Mouse (Mus musculus) limb, embryonic 14.5 days (tissue): ENCODE data around the gene Map2k6. TPM values are rescaled to one million over a fixed set of nuclear protein-coding genes. Genes with fewer than 3 reads are reported as not detected.
A peak's percentile ranks its signal among the peaks of the same experiment; 100 is the strongest.

Source experiments
- ATAC-seq: fragments of 200-750 bp; cut with Nextera tagmentation; 2 replicates; pipeline ENCODE4 v1.8.0; 2017; ENCODE audit warnings: low read depth, moderate number of reproducible peaks, moderate TSS enrichment; ENCODE audit not compliant: low FRiP score
- DNase-seq: peaks from one replicate; pipeline ENCODE4 v3.0.0-alpha.2; 2015; ENCODE audit warnings: low spot score
- H3K27ac ChIP-seq: fragments of 300-500 bp; sonication (generic); replicated peaks from 2 replicates; pipeline ENCODE4 v1.5.1; 2014; ENCODE audit warnings: low read depth, mild to moderate bottlenecking, low read length, moderate library complexity, mixed read lengths
- H3K27me3 ChIP-seq: fragments of 300-500 bp; sonication (generic); 2 replicates; pipeline ENCODE4 v1.6.1; 2014; ENCODE audit warnings: low read length, mixed read lengths; ENCODE audit not compliant: control insufficient read depth, insufficient read depth
- H3K36me3 ChIP-seq: fragments of 300-500 bp; sonication (generic); 2 replicates; pipeline ENCODE4 v1.6.1; 2014; ENCODE audit warnings: mild to moderate bottlenecking, low read length, moderate library complexity, mixed read lengths; ENCODE audit not compliant: control insufficient read depth, insufficient read depth
- H3K4me1 ChIP-seq: fragments of 300-500 bp; sonication (generic); 2 replicates; pipeline ENCODE4 v1.6.1; 2014; ENCODE audit warnings: antibody characterized with exemption, low read length, mixed read lengths; ENCODE audit not compliant: control insufficient read depth, insufficient read depth
- H3K4me2 ChIP-seq: fragments of 300-500 bp; sonication (generic); replicated peaks from 2 replicates; pipeline ENCODE4 v1.6.1; 2014; ENCODE audit warnings: low read depth, mild to moderate bottlenecking, low read length, moderate library complexity; ENCODE audit not compliant: severe bottlenecking
- H3K4me3 ChIP-seq: fragments of 300-500 bp; sonication (generic); replicated peaks from 2 replicates; pipeline ENCODE4 v1.5.1; 2014; ENCODE audit warnings: low read length
- H3K9ac ChIP-seq: fragments of 300-500 bp; sonication (generic); 2 replicates; pipeline ENCODE4 v1.6.1; 2014; ENCODE audit warnings: mild to moderate bottlenecking, low read depth, low read length, moderate library complexity; ENCODE audit not compliant: severe bottlenecking
- H3K9me3 ChIP-seq: fragments of 300-500 bp; sonication (generic); 2 replicates; pipeline ENCODE4 v1.6.1; 2016; ENCODE audit warnings: low read length; ENCODE audit not compliant: control insufficient read depth
- POLR2A ChIP-seq: fragments of 200-500 bp; IDR thresholded peaks from 2 replicates; pipeline ENCODE4 v1.8.0; 2012; ENCODE audit warnings: inconsistent platforms, mild to moderate bottlenecking, moderate library complexity, borderline replicate concordance; ENCODE audit not compliant: insufficient read depth, insufficient read length; ENCODE audit errors: extremely low read depth
- WGBS: fragments of 180-500 bp; shearing (Covaris S2); extraction: QIAGEN DNeasy Blood & Tissue Kit; methylation state at CpG from one replicate; pipeline ENCODE4 v1.1.7; 2014; 5-methylcytosine and 5-hydroxymethylcytosine counted together
- polyA plus RNA-seq, 2 experiments: library from polyadenylated mRNA; depleted of rRNA in 1 of 2; stranded (reverse) in 1 of 2; unstranded in 1 of 2; fragments of >200 nt; fragmentation: Nextera tagmentation in 1 of 2; extraction: Ambion mirVana in 1 of 2; gene quantifications; 2 replicates each; pipeline versions ENCODE4 v1.2.1 to v1.2.3; 2012 to 2014

The Map2k6 gene
- polyA plus RNA-seq, 2 experiments = 17.4 to 23.7 TPM

- no peak for DNase-seq
- 75% methylated on average over 9 of the region's 9 CpGs for WGBS
- no peaks in the 10 kb centered on the region for H3K27me3 ChIP-seq
- H3K9me3 ChIP-seq = no peaks in the 10 kb centered on the region
- no peak overlapping the region for H3K4me3 ChIP-seq
- H3K27ac ChIP-seq = no peak overlapping the region
- H3K4me2 ChIP-seq = no peak overlapping the region
- H3K36me3 ChIP-seq = no peaks in the 10 kb centered on the region
- H3K4me1 ChIP-seq = peaks cover 5% of the 10 kb centered on the region; the same call in 1 of the 2 replicates
- TF ChIP-seq POLR2A = no peak
- no peak for ATAC-seq
- H3K9ac ChIP-seq = no peak overlapping the region
Measured at GRCm38 (mm10) chr11:110374036-110374435, 24.9 kb upstream of the Map2k6 start.

DNA sequence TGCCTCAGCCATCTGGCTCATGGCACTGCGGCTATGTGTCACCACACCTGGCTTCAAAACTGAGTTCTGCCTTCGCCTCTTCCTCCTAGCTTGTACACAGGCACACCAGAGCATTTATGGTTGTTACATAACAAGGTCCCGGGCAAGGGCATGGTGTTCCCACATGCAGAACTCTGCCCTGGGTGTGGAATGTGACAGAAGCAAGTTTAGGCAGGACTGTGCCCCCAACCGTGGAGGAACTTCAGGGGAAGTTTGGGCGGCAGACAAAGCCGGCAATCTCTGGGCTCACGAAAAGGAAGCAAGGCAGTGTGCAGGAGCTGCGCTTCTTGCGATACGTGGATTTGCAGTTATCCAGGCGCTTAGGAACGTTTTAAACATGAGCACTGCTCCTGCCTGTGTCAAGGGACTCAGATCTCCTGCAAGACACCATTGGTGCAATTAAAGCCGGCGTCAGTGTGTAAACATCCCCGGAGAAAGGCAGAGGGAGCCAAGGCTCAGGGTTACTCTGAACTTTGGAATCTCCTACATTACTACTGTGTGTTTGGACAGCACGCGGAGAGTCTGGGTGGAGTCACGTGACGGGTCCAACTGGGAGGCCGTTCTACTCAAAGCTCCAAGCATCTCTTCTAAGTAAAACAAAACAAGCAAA lies 19.1 kb upstream of the Map2k6 start:
- DNase-seq = peak; percentile 59
- Histone ChIP-seq H3K4me1 (peaks cover 6% of the 10 kb centered on the region; the same call in 1 of the 2 replicates), H3K4me2 (peak overlapping the region; percentile 80), H3K9ac (peak overlapping the region; percentile 49), H3K9me3 (no peaks in the 10 kb centered on the region), H3K27me3 (no peaks in the 10 kb centered on the region), H3K4me3 (peak overlapping the region; percentile 39), H3K27ac (peak overlapping the region; percentile 55; the same call in 1 of the 2 replicates), H3K36me3 (no peaks in the 10 kb centered on the region)
- peak; percentile 75 for ATAC-seq
- WGBS = 6% methylated on average over 20 of the region's 20 CpGs
- no peak for TF ChIP-seq POLR2A

GRCm38 (mm10) chr11:110380310-110380668 lies 18.6 kb upstream of the Map2k6 start:
- WGBS = 15% methylated on average over 15 of the region's 15 CpGs
- H3K9ac ChIP-seq = peak overlapping the region; percentile 49; the same call in 1 of the 2 replicates
- H3K4me3 ChIP-seq = peak overlapping the region; percentile 39
- ATAC-seq = peak; percentile 9; the same call in 1 of the 2 replicates
- TF ChIP-seq POLR2A = no peak
- H3K36me3 ChIP-seq = no peaks in the 10 kb centered on the region
- H3K4me2 ChIP-seq = peak overlapping the region; percentile 80
- DNase-seq = no peak
- no peaks in the 10 kb centered on the region for H3K9me3 ChIP-seq
- H3K27me3 ChIP-seq = no peaks in the 10 kb centered on the region
- peaks cover 6% of the 10 kb centered on the region; the same call in 1 of the 2 replicates for H3K4me1 ChIP-seq
- no peak overlapping the region for H3K27ac ChIP-seq

- WGBS = 89% methylated on average over 2 of the region's 2 CpGs
- Histone ChIP-seq H3K4me2 (no peak overlapping the region), H3K9me3 (no peaks in the 10 kb centered on the region), H3K4me1 (no peaks in the 10 kb centered on the region), H3K4me3 (no peak overlapping the region), H3K36me3 (no peaks in the 10 kb centered on the region), H3K27ac (no peak overlapping the region), H3K27me3 (no peaks in the 10 kb centered on the region), H3K9ac (no peak overlapping the region)
- TF ChIP-seq POLR2A = no peak
- DNase-seq = no peak
- no peak for ATAC-seq
Measured at GRCm38 (mm10) chr11:110385487-110385886, 13.4 kb upstream of the Map2k6 start.

GRCm38 (mm10) chr11:110392763-110393162 lies 6.2 kb upstream of the Map2k6 start:
- no peak for DNase-seq

More at GRCm38 (mm10) chr11:110392763-110393162, 6.2 kb upstream of the Map2k6 start:
- H3K27me3 ChIP-seq = no peaks in the 10 kb centered on the region
- H3K36me3 ChIP-seq = no peaks in the 10 kb centered on the region
- H3K9ac ChIP-seq = no peak overlapping the region
- no peak overlapping the region for H3K27ac ChIP-seq
- no peaks in the 10 kb centered on the region for H3K9me3 ChIP-seq
- 81% methylated on average over 3 of the region's 3 CpGs for WGBS
- ATAC-seq = no peak
- H3K4me1 ChIP-seq = no peaks in the 10 kb centered on the region
- H3K4me2 ChIP-seq = no peak overlapping the region
- no peak overlapping the region for H3K4me3 ChIP-seq
- no peak for TF ChIP-seq POLR2A
